Mouse (Mus musculus): ENCODE measurements around the gene Crkl.

Crkl gene

DNA sequence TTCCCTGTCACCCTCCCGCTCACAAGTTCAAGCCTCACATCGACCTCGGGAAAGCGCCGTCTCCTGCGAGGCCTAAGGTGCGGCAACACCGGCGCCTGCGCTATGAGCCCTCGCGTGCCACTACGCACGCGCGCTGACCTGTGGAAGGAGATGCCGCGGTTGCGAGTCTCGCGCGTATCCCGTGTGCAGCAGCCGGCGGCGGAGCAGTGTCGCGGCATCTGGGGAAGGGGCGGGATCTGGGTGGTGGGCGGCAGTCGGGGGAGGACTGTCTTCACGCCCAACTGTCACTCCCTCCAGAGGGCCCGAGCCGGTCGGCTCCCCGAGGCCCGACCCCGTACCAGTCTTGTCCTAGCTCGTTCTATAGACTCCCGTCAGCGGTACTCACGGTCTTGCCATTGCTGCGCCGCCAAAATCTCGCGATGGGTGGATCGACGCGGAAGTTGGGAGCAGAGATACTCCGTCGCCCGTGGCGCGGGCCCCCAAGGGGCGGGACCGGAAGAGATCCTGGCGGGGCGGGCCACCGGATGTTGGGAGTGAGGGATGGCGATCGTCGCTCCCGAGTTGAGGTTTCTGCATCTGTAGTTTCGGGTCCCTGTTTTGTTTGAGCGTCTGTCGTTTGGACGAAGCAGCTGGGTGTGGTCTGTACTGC lies 79.0 kb downstream of the Crkl start, which contains the start of gene Thap7:
Thap7 (minus strand) TSS at position 497 of the 649 bp plus-strand sequence.
- peak; percentile 97 for DNase-seq

- DNase-seq: no peak
These were observed 80.5 kb downstream of the Crkl start for GRCm38 (mm10) chr16:17532271-17532670.

- DNase-seq: no peak
These were observed 81.0 kb downstream of the Crkl start for GRCm38 (mm10) chr16:17532676-17533329.

DNA sequence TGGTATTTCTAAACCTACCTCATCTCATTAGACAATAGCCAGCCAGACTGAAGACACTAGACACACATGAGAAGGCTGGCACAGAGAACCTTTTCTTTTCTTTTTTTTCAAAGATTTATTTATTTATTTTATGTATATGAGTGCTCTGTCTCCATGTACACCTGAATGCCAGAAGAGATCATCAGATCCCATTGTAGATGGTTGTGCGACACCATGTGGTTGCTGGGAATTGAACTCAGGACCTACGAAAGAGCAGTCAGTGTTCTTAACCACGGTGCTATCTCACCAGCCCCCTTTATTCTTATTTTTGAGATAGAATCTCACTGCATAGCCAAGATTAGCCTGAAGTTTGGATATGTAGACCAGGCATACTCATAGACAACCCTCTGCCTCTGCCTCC lies 84.8 kb downstream of the Crkl start:
- DNase-seq: no peak

All from right cerebral cortex, adult 18-20 months (tissue).